Mouse (Mus musculus) stomach, adult 2 months (tissue): ENCODE measurements around the gene Lgals3. TPM values are rescaled to one million over a fixed set of nuclear protein-coding genes. Genes with fewer than 3 reads are reported as not detected.

Experiments used
- polyA plus RNA-seq: library from polyadenylated mRNA; depleted of rRNA; stranded (reverse); fragments of >200 nt; gene quantifications from 2 replicates; pipeline ENCODE4 v1.2.3, GENCODE M21; 2012; rRNA removed

Gene Lgals3
- 285 and 457 TPM in 2 replicates for polyA plus RNA-seq

DNA sequence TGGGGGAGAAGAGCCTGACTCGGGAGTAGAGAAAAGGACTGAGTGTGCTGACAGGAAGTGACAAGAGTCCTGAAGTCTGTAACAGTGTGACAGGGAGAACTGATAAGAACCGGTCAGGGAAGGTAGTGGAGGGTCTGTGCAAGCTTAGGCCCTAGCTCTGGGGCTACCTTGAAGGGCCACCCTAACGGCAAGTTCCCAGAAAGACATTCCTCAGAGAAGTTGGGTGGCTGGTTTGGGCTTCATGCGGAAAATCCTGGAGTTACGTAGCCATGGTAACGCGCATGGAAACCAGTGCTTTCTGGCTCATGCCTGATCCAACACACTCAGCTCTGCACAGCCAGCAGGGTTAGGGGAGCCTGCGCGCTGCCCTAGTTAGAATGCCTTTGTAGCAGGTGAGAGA, at the start of gene Lgals3:
Gene Lgals3, plus strand, starts transcription at position 291 of the 400 bp plus-strand sequence.

GRCm38 (mm10) chr14:47417775-47418665, 50.5 kb downstream of the Lgals3 start, which contains the start of gene Dlgap5:
Gene Dlgap5 (minus strand): TSS chr14:47418407.

Other genes with a start within 250 kb of the Lgals3 start
- 12.0 and 33.3 TPM in 2 replicates for gene Gch1, start 178.3 kb upstream of the Lgals3 start, polyA plus RNA-seq
- gene Wdhd1, start 90.9 kb upstream of the Lgals3 start, polyA plus RNA-seq: 0.20 and 0.31 TPM in 2 replicates
- gene Socs4, start 90.8 kb upstream of the Lgals3 start, polyA plus RNA-seq: 0.29 and 0.44 TPM in 2 replicates
- 24.5 and 41.4 TPM in 2 replicates for gene Mapk1ip1l, start 69.5 kb upstream of the Lgals3 start, polyA plus RNA-seq
- gene Dlgap5, start 50.7 kb downstream of the Lgals3 start, polyA plus RNA-seq: 0.47 and 0.77 TPM in 2 replicates
- 5.1 and 8.3 TPM in 2 replicates for gene Fbxo34, start 82.7 kb downstream of the Lgals3 start, polyA plus RNA-seq
- gene Atg14, start 202.9 kb downstream of the Lgals3 start, polyA plus RNA-seq: 2.8 and 4.2 TPM in 2 replicates